Mouse (Mus musculus): ENCODE data around the gene Axin1. TPM values are rescaled to one million over a fixed set of nuclear protein-coding genes. Genes with fewer than 3 reads are reported as not detected.

Axin1 gene
- polyA plus RNA-seq, 1 experiment from 2014 or later: 7.1 TPM

GRCm38 (mm10) chr17:26115205-26115898 is 23.1 kb upstream of the Axin1 start:
- 90% methylated on average over 7 of the region's 7 CpGs for WGBS
- no peak overlapping the region for H3K27ac ChIP-seq (ENCODE audit: low read depth, low read length)
- no peaks in the 10 kb centered on the region for H3K36me3 ChIP-seq (ENCODE audit: control insufficient read depth, insufficient read depth, low read length)
- H3K9me3 ChIP-seq (ENCODE audit: control insufficient read depth, low read length): no peaks in the 10 kb centered on the region
- no peak for ATAC-seq (ENCODE audit: low read depth)
- 0 out of 2 replicates have a peak, but pooled peaks cover 3% of the 10 kb centered on the region for H3K27me3 ChIP-seq (ENCODE audit: control insufficient read depth, insufficient read depth, low read length)
- H3K4me1 ChIP-seq (ENCODE audit: control insufficient read depth, insufficient read depth, low read length): 0 out of 2 replicates have a peak, but pooled peaks cover 2% of the 10 kb centered on the region
- H3K4me3 ChIP-seq (ENCODE audit: low read depth, low read length): no peak overlapping the region
- H3K9ac ChIP-seq (replicated peaks; ENCODE audit: low read depth, low read length): no peak overlapping the region
- no peak overlapping the region for H3K4me2 ChIP-seq (ENCODE audit: low read depth, low read length)

GRCm38 (mm10) chr17:26115956-26116487 is 22.5 kb upstream of the Axin1 start:
- H3K27me3 ChIP-seq (ENCODE audit: control insufficient read depth, insufficient read depth, low read length): 0 out of 2 replicates have a peak, but pooled peaks cover 3% of the 10 kb centered on the region
- H3K9ac ChIP-seq (replicated peaks; ENCODE audit: low read depth, low read length): no peak overlapping the region
- no peaks in the 10 kb centered on the region for H3K9me3 ChIP-seq (ENCODE audit: control insufficient read depth, low read length)
- ATAC-seq (ENCODE audit: low read depth): no peak
- no peaks in the 10 kb centered on the region for H3K36me3 ChIP-seq (ENCODE audit: control insufficient read depth, insufficient read depth, low read length)
- H3K4me1 ChIP-seq (ENCODE audit: control insufficient read depth, insufficient read depth, low read length): 0 out of 2 replicates have a peak, but pooled peaks cover 2% of the 10 kb centered on the region
- 71% methylated on average over 2 of the region's 3 CpGs for WGBS
- H3K27ac ChIP-seq (ENCODE audit: low read depth, low read length): no peak overlapping the region
- H3K4me3 ChIP-seq (ENCODE audit: low read depth, low read length): no peak overlapping the region
- no peak overlapping the region for H3K4me2 ChIP-seq (ENCODE audit: low read depth, low read length)

- H3K27ac ChIP-seq (ENCODE audit: low read depth, low read length): no peak overlapping the region
- no peak overlapping the region for H3K9ac ChIP-seq (replicated peaks; ENCODE audit: low read depth, low read length)
- H3K4me1 ChIP-seq (ENCODE audit: control insufficient read depth, insufficient read depth, low read length): 0 out of 2 replicates have a peak, but pooled peaks cover 2% of the 10 kb centered on the region
- ATAC-seq (ENCODE audit: low read depth): no peak
- WGBS: 91% methylated on average over 17 of the region's 17 CpGs
- H3K4me2 ChIP-seq (ENCODE audit: low read depth, low read length): no peak overlapping the region
- H3K27me3 ChIP-seq (ENCODE audit: control insufficient read depth, insufficient read depth, low read length): 0 out of 2 replicates have a peak, but pooled peaks cover 3% of the 10 kb centered on the region
- no peaks in the 10 kb centered on the region for H3K9me3 ChIP-seq (ENCODE audit: control insufficient read depth, low read length)
- no peak overlapping the region for H3K4me3 ChIP-seq (ENCODE audit: low read depth, low read length)
- H3K36me3 ChIP-seq (ENCODE audit: control insufficient read depth, insufficient read depth, low read length): no peaks in the 10 kb centered on the region
Measured at GRCm38 (mm10) chr17:26116503-26117258, 21.8 kb upstream of the Axin1 start.

DNA sequence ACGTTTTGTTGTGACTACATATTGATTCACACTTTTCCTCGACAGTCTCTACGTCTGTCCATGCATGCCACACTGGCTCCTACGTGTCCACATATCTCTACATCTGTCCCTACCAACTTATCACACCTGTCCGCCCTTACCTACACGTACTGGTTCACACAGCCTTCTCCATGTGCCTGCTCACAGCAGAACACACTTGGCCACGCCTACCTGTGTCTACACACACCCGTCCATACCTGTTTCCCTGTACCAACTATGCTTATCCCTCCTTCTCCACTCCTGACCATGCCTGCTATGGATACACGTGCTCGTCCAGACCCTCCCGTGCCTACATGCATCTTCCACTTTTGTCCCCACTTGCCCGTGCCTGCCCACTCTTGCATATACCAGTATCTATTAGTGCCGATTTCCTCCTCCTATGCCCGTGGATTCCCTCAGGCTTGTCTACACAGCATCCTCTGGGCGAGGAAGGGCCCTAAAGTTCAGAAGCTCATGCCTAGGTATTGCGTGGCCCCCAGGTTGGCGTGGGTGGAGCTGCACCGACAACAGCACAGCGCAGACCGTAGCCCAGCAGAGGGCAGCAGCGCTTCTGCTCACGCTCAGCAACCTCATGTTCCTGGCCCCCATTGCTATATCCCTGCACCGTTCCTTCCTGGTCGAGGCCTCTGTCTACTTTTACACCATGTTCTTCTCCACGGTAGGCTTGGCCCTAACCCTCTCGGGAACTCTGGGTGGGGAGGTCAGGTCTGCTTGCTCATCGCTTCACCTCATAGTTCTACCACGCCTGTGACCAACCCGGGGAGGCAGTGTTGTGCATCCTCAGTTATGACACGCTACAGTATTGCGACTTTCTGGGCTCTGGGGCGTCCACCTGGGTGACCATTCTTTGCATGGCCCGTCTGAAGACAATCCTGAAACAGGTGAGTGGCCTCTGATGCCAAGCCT is 18.4 kb upstream of the Axin1 start:
- Histone ChIP-seq H3K4me2 (ENCODE audit: low read depth, low read length) (no peak overlapping the region), H3K4me1 (ENCODE audit: control insufficient read depth, insufficient read depth, low read length) (peaks cover 10% of the 10 kb centered on the region), H3K27me3 (ENCODE audit: control insufficient read depth, insufficient read depth, low read length) (no peaks in the 10 kb centered on the region), H3K36me3 (ENCODE audit: control insufficient read depth, insufficient read depth, low read length) (no peaks in the 10 kb centered on the region), H3K4me3 (ENCODE audit: low read depth, low read length) (no peak overlapping the region), H3K9ac (replicated peaks; ENCODE audit: low read depth, low read length) (no peak overlapping the region; the same call in 1 of the 2 replicates), H3K9me3 (ENCODE audit: control insufficient read depth, low read length) (no peaks in the 10 kb centered on the region), H3K27ac (ENCODE audit: low read depth, low read length) (no peak overlapping the region)
- 0 out of 2 replicates have a peak, but pooled peaks have one; percentile 11 for ATAC-seq (ENCODE audit: low read depth)
- WGBS: 51% methylated on average over 33 of the region's 33 CpGs

DNA sequence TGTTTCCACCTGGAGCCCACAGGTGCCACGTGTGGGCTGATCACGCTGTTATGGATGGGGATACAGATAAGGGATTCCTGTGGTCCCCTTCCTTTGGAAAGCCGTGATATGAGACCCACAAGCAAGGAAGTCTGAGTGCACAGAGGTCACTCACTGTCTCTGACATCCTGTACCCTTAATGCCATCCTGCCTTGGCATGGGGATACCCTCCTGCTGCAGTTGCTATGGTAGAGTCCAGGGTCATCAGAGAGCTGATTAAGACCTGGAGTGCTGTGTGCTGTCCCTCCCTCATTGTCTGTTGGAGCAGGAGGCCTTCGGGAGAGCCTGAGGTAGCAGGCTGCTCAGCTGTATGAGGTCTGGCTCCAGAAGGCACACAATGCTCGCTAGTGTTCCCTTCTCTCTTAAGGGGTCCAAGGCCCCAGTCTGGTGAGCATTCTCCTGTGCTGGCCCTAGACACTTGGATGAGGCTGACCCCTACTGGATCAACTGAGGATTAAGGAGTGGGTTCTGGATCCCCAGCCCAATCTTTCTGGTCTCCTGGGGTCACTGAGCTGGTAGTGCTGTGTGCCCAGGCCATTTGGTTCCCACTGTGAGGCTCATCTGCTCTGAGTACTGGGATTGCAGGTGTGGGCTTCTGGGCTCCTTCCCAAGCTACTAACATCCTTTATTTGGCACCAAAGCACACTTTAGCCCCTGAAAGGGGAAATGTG is 15.9 kb upstream of the Axin1 start:
- peak; percentile 9; the same call in 1 of the 2 replicates for ATAC-seq (ENCODE audit: low read depth)
- H3K9me3 ChIP-seq (ENCODE audit: control insufficient read depth, low read length): no peaks in the 10 kb centered on the region
- no peak overlapping the region for H3K27ac ChIP-seq (ENCODE audit: low read depth, low read length)
- H3K36me3 ChIP-seq (ENCODE audit: control insufficient read depth, insufficient read depth, low read length): peaks cover 15% of the 10 kb centered on the region
- no peak overlapping the region for H3K9ac ChIP-seq (replicated peaks; ENCODE audit: low read depth, low read length)
- peaks cover 10% of the 10 kb centered on the region for H3K4me1 ChIP-seq (ENCODE audit: control insufficient read depth, insufficient read depth, low read length)
- no peak overlapping the region for H3K4me2 ChIP-seq (ENCODE audit: low read depth, low read length)
- no peak overlapping the region for H3K4me3 ChIP-seq (ENCODE audit: low read depth, low read length)
- H3K27me3 ChIP-seq (ENCODE audit: control insufficient read depth, insufficient read depth, low read length): no peaks in the 10 kb centered on the region
- WGBS: 70% methylated on average over 5 of the region's 5 CpGs

DNA sequence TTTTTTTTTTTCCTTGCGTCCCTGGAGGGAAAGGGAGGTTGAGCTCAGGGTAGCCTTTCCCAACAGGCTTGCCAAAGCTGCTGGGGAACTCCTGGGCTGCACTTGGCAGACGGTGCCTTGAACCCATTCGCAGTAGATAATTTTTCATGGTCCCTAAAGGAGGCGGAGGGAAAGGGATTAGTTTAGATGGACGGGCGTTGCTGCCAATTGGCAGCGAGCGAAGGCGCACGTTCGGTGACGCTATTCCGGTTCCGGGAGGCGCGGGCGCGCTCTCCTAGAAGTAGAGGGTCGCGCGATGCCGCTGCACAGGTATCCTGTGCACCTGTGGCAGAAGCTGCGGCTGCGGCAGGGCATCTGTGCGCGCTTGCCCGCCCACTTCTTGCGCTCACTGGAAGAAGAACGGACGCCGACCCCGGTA is 15.2 kb upstream of the Axin1 start, which contains the start of gene Mrpl28:
TSS of gene Mrpl28 (plus strand) at position 234 of the 418 bp plus-strand sequence.
- H3K27me3 ChIP-seq (ENCODE audit: control insufficient read depth, insufficient read depth, low read length): no peaks in the 10 kb centered on the region
- H3K4me2 ChIP-seq (ENCODE audit: low read depth, low read length): peak within 1 kb of the TSS; percentile 88
- peak within 1 kb of the TSS; percentile 78 for H3K9ac ChIP-seq (replicated peaks; ENCODE audit: low read depth, low read length)
- ATAC-seq (ENCODE audit: low read depth): peak; percentile 90
- H3K4me3 ChIP-seq (ENCODE audit: low read depth, low read length): peak within 1 kb of the TSS; percentile 88
- no peak within 1 kb of the TSS for H3K27ac ChIP-seq (ENCODE audit: low read depth, low read length)
- peaks cover 10% of the 10 kb centered on the region for H3K4me1 ChIP-seq (ENCODE audit: control insufficient read depth, insufficient read depth, low read length)
- peaks cover 16% of the 10 kb centered on the region for H3K36me3 ChIP-seq (ENCODE audit: control insufficient read depth, insufficient read depth, low read length)
- under 1% methylated on average over 32 of the region's 32 CpGs for WGBS
- H3K9me3 ChIP-seq (ENCODE audit: control insufficient read depth, low read length): no peaks in the 10 kb centered on the region

- peak overlapping the region; percentile 88 for H3K4me3 ChIP-seq (ENCODE audit: low read depth, low read length)
- ATAC-seq (ENCODE audit: low read depth): no peak
- WGBS: 93% methylated on average over 7 of the region's 7 CpGs
- H3K4me1 ChIP-seq (ENCODE audit: control insufficient read depth, insufficient read depth, low read length): peaks cover 10% of the 10 kb centered on the region
- peak overlapping the region; percentile 88; the same call in 1 of the 2 replicates for H3K4me2 ChIP-seq (ENCODE audit: low read depth, low read length)
- peaks cover 23% of the 10 kb centered on the region for H3K36me3 ChIP-seq (ENCODE audit: control insufficient read depth, insufficient read depth, low read length)
- H3K9me3 ChIP-seq (ENCODE audit: control insufficient read depth, low read length): no peaks in the 10 kb centered on the region
- no peak overlapping the region for H3K27ac ChIP-seq (ENCODE audit: low read depth, low read length)
- H3K27me3 ChIP-seq (ENCODE audit: control insufficient read depth, insufficient read depth, low read length): no peaks in the 10 kb centered on the region
- no peak overlapping the region for H3K9ac ChIP-seq (replicated peaks; ENCODE audit: low read depth, low read length)
Measured at GRCm38 (mm10) chr17:26124560-26124959, 13.9 kb upstream of the Axin1 start.

DNA sequence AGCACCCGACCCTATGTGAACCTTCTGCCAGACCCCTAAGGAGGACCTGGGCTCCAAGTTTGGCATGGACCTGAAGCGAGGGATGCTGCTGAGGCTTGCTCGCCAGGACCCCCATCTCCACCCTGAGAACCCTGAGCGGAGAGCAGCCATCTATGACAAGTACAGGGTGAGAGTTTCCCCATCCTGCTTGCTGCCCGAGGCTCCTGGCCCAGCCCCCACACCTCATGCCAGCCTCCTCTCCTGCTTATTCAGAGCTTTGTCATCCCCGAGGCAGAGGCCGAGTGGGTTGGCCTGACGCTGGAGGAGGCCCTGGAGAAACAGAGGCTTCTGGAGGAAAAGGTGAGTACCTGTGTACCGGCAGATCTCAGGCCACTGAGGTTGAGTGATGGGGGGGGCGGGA is 13.3 kb upstream of the Axin1 start:
- no peak overlapping the region for H3K4me2 ChIP-seq (ENCODE audit: low read depth, low read length)
- H3K27ac ChIP-seq (ENCODE audit: low read depth, low read length): no peak overlapping the region
- ATAC-seq (ENCODE audit: low read depth): no peak
- H3K4me1 ChIP-seq (ENCODE audit: control insufficient read depth, insufficient read depth, low read length): peaks cover 10% of the 10 kb centered on the region
- 96% methylated on average over 10 of the region's 10 CpGs for WGBS
- no peaks in the 10 kb centered on the region for H3K9me3 ChIP-seq (ENCODE audit: control insufficient read depth, low read length)
- H3K9ac ChIP-seq (replicated peaks; ENCODE audit: low read depth, low read length): no peak overlapping the region
- no peaks in the 10 kb centered on the region for H3K27me3 ChIP-seq (ENCODE audit: control insufficient read depth, insufficient read depth, low read length)
- H3K36me3 ChIP-seq (ENCODE audit: control insufficient read depth, insufficient read depth, low read length): peaks cover 27% of the 10 kb centered on the region
- H3K4me3 ChIP-seq (ENCODE audit: low read depth, low read length): no peak overlapping the region

All from neural tube, embryonic 14.5 days (tissue).